Comparison of ENCODE assay signal across 9 mouse cellular contexts in genomic region chr5:103629111-103629764, GRCm38 (mm10). TPM values are rescaled to one million over a fixed set of nuclear protein-coding genes. Genes with fewer than 3 reads are reported as not detected.
A peak's percentile ranks its signal among the peaks of the same experiment; 100 is the strongest.
DNase-seq lines count a peak whose midpoint lies in the region; ATAC-seq and TF ChIP-seq lines count a peak whose summit lies in the region.
"Had no signal": no experiment of that assay in that cellular context is flagged by ENCODE, and none has a peak within 500 bp of the region (broad histone marks: within the 10 kb centered on the region; RNA-seq: fewer than 3 reads in every experiment).

TSS of gene Slc10a6 (minus strand) at chr5:103629403.

- H3K4me1 ChIP-seq in embryonic facial prominence, embryonic 12.5 days: peaks cover 4% of the 10 kb centered on the region; the same call in 1 of the 2 replicates
- H3K4me1 ChIP-seq in embryonic facial prominence, embryonic 10.5 days: peaks cover 8% of the 10 kb centered on the region; the same call in 1 of the 2 replicates
- no peaks in the 10 kb centered on the region for H3K4me1 ChIP-seq in intestine, postnatal 0 days (replicated peaks; ENCODE audit: control insufficient read depth, insufficient read depth, low read length)

- no peaks in the 10 kb centered on the region for H3K27me3 ChIP-seq in embryonic facial prominence, embryonic 12.5 days
- no peaks in the 10 kb centered on the region for H3K27me3 ChIP-seq in embryonic facial prominence, embryonic 10.5 days (replicated peaks; ENCODE audit: low read depth, poor library complexity, severe bottlenecking)
- no peaks in the 10 kb centered on the region for H3K27me3 ChIP-seq in intestine, postnatal 0 days (replicated peaks; ENCODE audit: control insufficient read depth, insufficient read depth, low read length)
- H3K27me3 ChIP-seq: CH12.LX had no signal

- 60% methylated on average over 17 of the region's 17 CpGs for WGBS in embryonic facial prominence, embryonic 12.5 days
- WGBS in embryonic facial prominence, embryonic 10.5 days: 75% methylated on average over 17 of the region's 17 CpGs
- WGBS in intestine, postnatal 0 days: 59% methylated on average over 17 of the region's 17 CpGs

- DNase-seq in embryonic facial prominence, embryonic 10.5 days (ENCODE audit: low spot score): no peak
- DNase-seq in adrenal gland, postnatal 10 days: peak; percentile 65
- peak; percentile 67 to 83 for DNase-seq in gastrocnemius, postnatal 36 days
- DNase-seq in left cerebral cortex, postnatal 25 days (ENCODE audit: low spot score in 2 of 2): peak; percentile 66 to 71
- DNase-seq in retina, postnatal 1 day: peak; percentile 34

- H3K4me3 ChIP-seq in embryonic facial prominence, embryonic 12.5 days: no peak within 1 kb of the TSS
- no peak within 1 kb of the TSS for H3K4me3 ChIP-seq in embryonic facial prominence, embryonic 10.5 days
- H3K4me3 ChIP-seq in intestine, postnatal 0 days (ENCODE audit: low read depth, low read length): no peak within 1 kb of the TSS

- H3K4me2 ChIP-seq in embryonic facial prominence, embryonic 12.5 days (replicated peaks): no peak within 1 kb of the TSS
- 0 out of 2 replicates have a peak within 1 kb of the TSS, but pooled peaks have one; percentile 21 for H3K4me2 ChIP-seq in intestine, postnatal 0 days (replicated peaks; ENCODE audit: low read depth)

- H3K9ac ChIP-seq in embryonic facial prominence, embryonic 12.5 days: no peak within 1 kb of the TSS
- H3K9ac ChIP-seq in intestine, postnatal 0 days (ENCODE audit: low read depth, low read length): no peak within 1 kb of the TSS

- intact Hi-C loops in gastrocnemius, postnatal 36 days (cut with DNase I): no loop called here
- intact Hi-C loops in left cerebral cortex, postnatal 25 days (cut with DNase I): no loop called here

- H3K27ac ChIP-seq in embryonic facial prominence, embryonic 12.5 days: no peak within 1 kb of the TSS
- H3K27ac ChIP-seq in embryonic facial prominence, embryonic 10.5 days (replicated peaks): no peak within 1 kb of the TSS
- 0 out of 2 replicates have a peak within 1 kb of the TSS, but pooled peaks have one; percentile 23 for H3K27ac ChIP-seq in intestine, postnatal 0 days (ENCODE audit: low read depth, low read length)

- H3K36me3 ChIP-seq in embryonic facial prominence, embryonic 12.5 days: no peaks in the 10 kb centered on the region
- H3K36me3 ChIP-seq in embryonic facial prominence, embryonic 10.5 days (replicated peaks): no peaks in the 10 kb centered on the region
- no peaks in the 10 kb centered on the region for H3K36me3 ChIP-seq in intestine, postnatal 0 days (ENCODE audit: control insufficient read depth, insufficient read depth)

- no peaks in the 10 kb centered on the region for H3K9me3 ChIP-seq in embryonic facial prominence, embryonic 12.5 days
- no peaks in the 10 kb centered on the region for H3K9me3 ChIP-seq in embryonic facial prominence, embryonic 10.5 days
- no peaks in the 10 kb centered on the region for H3K9me3 ChIP-seq in intestine, postnatal 0 days (ENCODE audit: control insufficient read depth)

- TF ChIP-seq CTCF in intestine, postnatal 0 days (IDR thresholded peaks at IDR 0.05; ENCODE audit: low read depth): no peak

- 0 out of 2 replicates have a peak, but pooled peaks have one; percentile 47 for ATAC-seq in embryonic facial prominence, embryonic 12.5 days (ENCODE audit: insufficient number of reproducible peaks, insufficient read depth, low FRiP score, low TSS enrichment)
- ATAC-seq in intestine, postnatal 0 days: peak; percentile 60
- ATAC-seq in erythroid progenitor cell, adult 5-6 weeks (replicated peaks; ENCODE audit: low FRiP score, poor library complexity, severe bottlenecking): no peak

RNA-seq across cellular contexts. Expression of gene Slc10a6, which starts in this region (rescaled TPM):
- polyA plus RNA-seq in embryonic facial prominence, embryonic 12.5 days (2016; fragmentation: Nextera tagmentation; extraction: Ambion mirVana): 0.14 and 0.17 TPM in 2 replicates
- not detected in 2 replicates for polyA plus RNA-seq in embryonic facial prominence, embryonic 10.5 days (2016; fragmentation: Nextera tagmentation; extraction: Ambion mirVana)
- 1 to 10 TPM; 1.6 to 2.5 TPM for total RNA-seq in adrenal gland, postnatal 10 days (2021)
- 1 to 10 TPM in 1 of 2 experiments, under 1 TPM in 1; 0.57 to 1.6 TPM for total RNA-seq in gastrocnemius, postnatal 36 days (2021)
- 0.38 and 0.56 TPM in 2 replicates for polyA plus RNA-seq in intestine, postnatal 0 days (2015; fragmentation: Nextera tagmentation; extraction: Ambion mirVana)
- total RNA-seq in left cerebral cortex, postnatal 25 days (2021): not detected
- not detected in 2 replicates for total RNA-seq in erythroid progenitor cell, adult 5-6 weeks (2015; ENCODE audit: low replicate concordance)
- total RNA-seq in erythroid progenitor cell, adult 5-6 weeks (2017; ENCODE audit: low replicate concordance): not detected in 2 replicates
- total RNA-seq: CH12.LX had no signal

Comparison
In these comparisons a context has a peak if more than half of its experiments do, and no peak if none do; other contexts are left out.
1. Peak in ATAC-seq in embryonic facial prominence, embryonic 12.5 days; RNA of the gene not detected or under 1 TPM.
2. Peak in ATAC-seq, H3K27ac ChIP-seq and H3K4me2 ChIP-seq in intestine, postnatal 0 days; RNA of the gene not detected or under 1 TPM.
3. Peak in DNase-seq in left cerebral cortex, postnatal 25 days; RNA of the gene not detected or under 1 TPM.